ENCODE assay signal across 11 mouse cellular contexts in the genomic region with DNA sequence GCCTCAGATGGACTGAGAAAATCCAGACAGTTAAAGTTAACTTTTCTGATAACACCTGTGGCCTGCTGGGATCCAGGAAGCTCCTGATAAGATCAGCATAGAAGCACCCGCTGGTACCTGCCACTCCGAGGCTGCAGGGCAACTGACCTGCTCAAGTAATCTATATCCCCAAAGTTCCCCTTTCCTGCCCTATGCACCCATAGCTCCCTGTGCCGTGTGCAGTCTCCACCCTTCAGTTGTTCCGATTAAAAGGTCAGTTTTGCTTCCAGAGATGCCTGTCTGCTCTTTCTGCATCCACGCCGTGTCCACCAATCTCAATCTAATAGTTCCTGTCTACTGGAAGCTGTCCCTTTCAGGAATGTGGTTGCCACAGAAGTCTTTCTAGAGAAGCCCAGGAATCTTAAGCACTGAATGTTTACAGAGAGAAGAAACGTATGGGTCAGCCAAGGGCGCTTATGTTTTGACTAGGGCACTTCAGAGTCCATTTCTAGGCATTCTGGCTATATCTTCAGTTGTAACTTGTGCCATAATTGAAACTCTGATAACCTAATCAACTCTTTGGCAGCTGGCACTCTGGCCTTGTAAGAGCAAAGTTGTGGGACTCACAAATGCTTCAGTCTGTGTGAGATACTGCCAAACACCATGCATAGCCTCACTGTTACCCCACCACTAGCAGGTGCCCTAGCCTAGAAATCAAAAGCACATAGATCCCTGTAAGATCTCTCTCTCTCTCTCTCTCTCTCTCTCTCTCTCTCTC. TPM values are rescaled to one million over a fixed set of nuclear protein-coding genes. Genes with fewer than 3 reads are reported as not detected.
DNase-seq lines count a peak whose midpoint lies in the region; ATAC-seq and TF ChIP-seq lines count a peak whose summit lies in the region.
"Had no signal": no experiment of that assay in that cellular context is flagged by ENCODE, and none has a peak within 500 bp of the region (broad histone marks: within the 10 kb centered on the region; RNA-seq: fewer than 3 reads in every experiment).

No protein-coding gene starts in this region.

- TF ChIP-seq EP300 in stomach, postnatal 0 days (optimal IDR thresholded peaks at IDR 0.05) = no peak

- WGBS in midbrain, embryonic 11.5 days = 74% methylated on average over 8 of the region's 8 CpGs
- WGBS in midbrain, embryonic 13.5 days = 87% methylated on average over 8 of the region's 8 CpGs
- WGBS in liver, embryonic 15.5 days (ENCODE audit: insufficient replicate concordance) = 13% methylated on average over 8 of the region's 8 CpGs
- WGBS in stomach, postnatal 0 days = 37% methylated on average over 8 of the region's 8 CpGs
- WGBS in midbrain, embryonic 10.5 days = 76% methylated on average over 8 of the region's 8 CpGs

- H3K36me3 ChIP-seq in midbrain, embryonic 11.5 days (ENCODE audit: control insufficient read depth, insufficient read depth, low read length) = peaks cover 2% of the 10 kb centered on the region; the same call in 1 of the 2 replicates
- peaks cover 18% of the 10 kb centered on the region for H3K36me3 ChIP-seq in midbrain, embryonic 13.5 days
- peaks cover 42% of the 10 kb centered on the region for H3K36me3 ChIP-seq in liver, embryonic 15.5 days (replicated peaks)
- no peaks in the 10 kb centered on the region for H3K36me3 ChIP-seq in stomach, postnatal 0 days (ENCODE audit: control insufficient read depth, insufficient read depth, low read length)
- H3K36me3 ChIP-seq in midbrain, embryonic 10.5 days = peaks cover 36% of the 10 kb centered on the region

- H3K27ac ChIP-seq in midbrain, embryonic 11.5 days (ENCODE audit: low read depth, low read length) = no peak overlapping the region
- H3K27ac ChIP-seq in midbrain, embryonic 13.5 days = no peak overlapping the region
- peak overlapping the region; percentile 97 for H3K27ac ChIP-seq in liver, embryonic 15.5 days (replicated peaks)
- H3K27ac ChIP-seq in stomach, postnatal 0 days (replicated peaks) = no peak overlapping the region
- no peak overlapping the region for H3K27ac ChIP-seq in midbrain, embryonic 10.5 days (replicated peaks)
- H3K27ac ChIP-seq: forebrain, embryonic 12.5 days; gastrocnemius, adult 2 months; hindbrain, embryonic 10.5 days had no signal

- no peaks in the 10 kb centered on the region for H3K27me3 ChIP-seq in midbrain, embryonic 11.5 days (ENCODE audit: control insufficient read depth, insufficient read depth, low read length)
- no peaks in the 10 kb centered on the region for H3K27me3 ChIP-seq in midbrain, embryonic 13.5 days
- H3K27me3 ChIP-seq in liver, embryonic 15.5 days = no peaks in the 10 kb centered on the region
- no peaks in the 10 kb centered on the region for H3K27me3 ChIP-seq in stomach, postnatal 0 days (ENCODE audit: control insufficient read depth, insufficient read depth, low read length)
- no peaks in the 10 kb centered on the region for H3K27me3 ChIP-seq in midbrain, embryonic 10.5 days (ENCODE audit: low read depth, poor library complexity, severe bottlenecking)
- H3K27me3 ChIP-seq: forebrain, embryonic 12.5 days had no signal

- peak; percentile 49 for DNase-seq in midbrain, embryonic 11.5 days (ENCODE audit: low spot score, missing footprints)
- DNase-seq in stomach, postnatal 0 days (ENCODE audit: low spot score) = no peak
- no peak for DNase-seq in cerebellum, adult 11 months
- DNase-seq in midbrain, embryonic 10.5 days (ENCODE audit: low spot score) = no peak
- DNase-seq: gastrocnemius, adult 2 months; thymus, postnatal 4 days had no signal

- H3K9ac ChIP-seq in midbrain, embryonic 11.5 days (ENCODE audit: low read length) = no peak overlapping the region
- no peak overlapping the region for H3K9ac ChIP-seq in midbrain, embryonic 13.5 days (replicated peaks)
- peak overlapping the region; percentile 49 for H3K9ac ChIP-seq in liver, embryonic 15.5 days
- no peak overlapping the region for H3K9ac ChIP-seq in stomach, postnatal 0 days (ENCODE audit: low read length)
- H3K9ac ChIP-seq: forebrain, embryonic 12.5 days had no signal

- 0 out of 2 replicates have a peak, but pooled peaks have one; percentile 5 for TF ChIP-seq CTCF in stomach, postnatal 0 days (IDR thresholded peaks at IDR 0.05; ENCODE audit: low read depth)

- no peak overlapping the region for H3K4me2 ChIP-seq in midbrain, embryonic 11.5 days
- no peak overlapping the region for H3K4me2 ChIP-seq in midbrain, embryonic 13.5 days (replicated peaks)
- H3K4me2 ChIP-seq in liver, embryonic 15.5 days = peak overlapping the region; percentile 65
- no peak overlapping the region for H3K4me2 ChIP-seq in stomach, postnatal 0 days (replicated peaks; ENCODE audit: low read depth)
- H3K4me2 ChIP-seq: forebrain, embryonic 12.5 days had no signal

- H3K4me3 ChIP-seq in midbrain, embryonic 11.5 days (ENCODE audit: low read depth, low read length) = no peak overlapping the region
- no peak overlapping the region for H3K4me3 ChIP-seq in midbrain, embryonic 13.5 days (replicated peaks)
- H3K4me3 ChIP-seq in liver, embryonic 15.5 days (replicated peaks) = peak overlapping the region; percentile 30
- H3K4me3 ChIP-seq in stomach, postnatal 0 days (ENCODE audit: low read depth, low read length) = no peak overlapping the region
- no peak overlapping the region for H3K4me3 ChIP-seq in midbrain, embryonic 10.5 days
- H3K4me3 ChIP-seq: forebrain, embryonic 12.5 days; gastrocnemius, adult 2 months; hindbrain, embryonic 10.5 days had no signal

- no peaks in the 10 kb centered on the region for H3K4me1 ChIP-seq in midbrain, embryonic 11.5 days (ENCODE audit: control insufficient read depth, insufficient read depth, low read length)
- H3K4me1 ChIP-seq in midbrain, embryonic 13.5 days (replicated peaks) = no peaks in the 10 kb centered on the region
- peaks cover 78% of the 10 kb centered on the region for H3K4me1 ChIP-seq in liver, embryonic 15.5 days (replicated peaks)
- no peaks in the 10 kb centered on the region for H3K4me1 ChIP-seq in stomach, postnatal 0 days (replicated peaks; ENCODE audit: control insufficient read depth, insufficient read depth)
- peaks cover 3% of the 10 kb centered on the region for H3K4me1 ChIP-seq in midbrain, embryonic 10.5 days
- H3K4me1 ChIP-seq: forebrain, embryonic 12.5 days; hindbrain, embryonic 10.5 days had no signal

- H3K9me3 ChIP-seq in midbrain, embryonic 11.5 days (ENCODE audit: control insufficient read depth, low read length) = no peaks in the 10 kb centered on the region
- no peaks in the 10 kb centered on the region for H3K9me3 ChIP-seq in midbrain, embryonic 13.5 days
- no peaks in the 10 kb centered on the region for H3K9me3 ChIP-seq in liver, embryonic 15.5 days (replicated peaks)
- H3K9me3 ChIP-seq in stomach, postnatal 0 days (ENCODE audit: control insufficient read depth, low read length) = no peaks in the 10 kb centered on the region
- no peaks in the 10 kb centered on the region for H3K9me3 ChIP-seq in midbrain, embryonic 10.5 days (replicated peaks)
- H3K9me3 ChIP-seq: forebrain, embryonic 12.5 days; hindbrain, embryonic 10.5 days had no signal

- no peak for ATAC-seq in midbrain, embryonic 11.5 days (ENCODE audit: low FRiP score)
- ATAC-seq in midbrain, embryonic 13.5 days = no peak
- peak; percentile 76 for ATAC-seq in erythroblast, adult 5-6 weeks (replicated peaks; ENCODE audit: low FRiP score, poor library complexity, severe bottlenecking)
- ATAC-seq in liver, embryonic 15.5 days (ENCODE audit: insufficient read depth) = peak; percentile 83
- no peak for ATAC-seq in stomach, postnatal 0 days (ENCODE audit: low FRiP score, low TSS enrichment)

RNA-seq across cellular contexts. Expression of gene Vopp1, which starts 57.7 kb away (rescaled TPM):
- 61.1 and 71.1 TPM in 2 replicates for polyA plus RNA-seq in midbrain, embryonic 11.5 days (2014; fragmentation: Nextera tagmentation; extraction: Ambion mirVana)
- 170 and 171 TPM in 2 replicates for polyA plus RNA-seq in midbrain, embryonic 13.5 days (2015; fragmentation: Nextera tagmentation; extraction: Ambion mirVana)
- total RNA-seq in erythroblast, adult 5-6 weeks (2015; ENCODE audit: low replicate concordance) = 270 and 296 TPM in 2 replicates
- 358 and 528 TPM in 2 replicates for total RNA-seq in erythroblast, adult 5-6 weeks (2017; ENCODE audit: low replicate concordance)
- 56.8 and 62.9 TPM in 2 replicates for polyA plus RNA-seq in liver, embryonic 15.5 days (2015; fragmentation: Nextera tagmentation; extraction: Ambion mirVana)
- polyA plus RNA-seq in stomach, postnatal 0 days (2015; fragmentation: Nextera tagmentation; extraction: Ambion mirVana) = 24.3 and 28.4 TPM in 2 replicates
- 61.6 and 72.9 TPM in 2 replicates for polyA plus RNA-seq in midbrain, embryonic 10.5 days (2016; fragmentation: Nextera tagmentation; extraction: Ambion mirVana)

Comparison
In these comparisons a context has a peak if more than half of its experiments do, and no peak if none do; other contexts are left out.
1. ATAC-seq: peak in erythroblast, adult 5-6 weeks (single experiment) and liver, embryonic 15.5 days (single experiment); none in midbrain, embryonic 11.5 days (single experiment), midbrain, embryonic 13.5 days (single experiment) and stomach, postnatal 0 days (single experiment).